Mouse (Mus musculus): ENCODE measurements around the gene Kif24.
A peak's percentile ranks its signal among the peaks of the same experiment; 100 is the strongest.
"Not testable (repeated sequence)": the region's sequence is repeated elsewhere in the genome, so short reads cannot be mapped to it uniquely, and the experiment has no call there.

The Kif24 gene

GRCm38 (mm10) chr4:41492951-41493350, 28.3 kb upstream of the Kif24 start:
- no peak for DNase-seq

DNA sequence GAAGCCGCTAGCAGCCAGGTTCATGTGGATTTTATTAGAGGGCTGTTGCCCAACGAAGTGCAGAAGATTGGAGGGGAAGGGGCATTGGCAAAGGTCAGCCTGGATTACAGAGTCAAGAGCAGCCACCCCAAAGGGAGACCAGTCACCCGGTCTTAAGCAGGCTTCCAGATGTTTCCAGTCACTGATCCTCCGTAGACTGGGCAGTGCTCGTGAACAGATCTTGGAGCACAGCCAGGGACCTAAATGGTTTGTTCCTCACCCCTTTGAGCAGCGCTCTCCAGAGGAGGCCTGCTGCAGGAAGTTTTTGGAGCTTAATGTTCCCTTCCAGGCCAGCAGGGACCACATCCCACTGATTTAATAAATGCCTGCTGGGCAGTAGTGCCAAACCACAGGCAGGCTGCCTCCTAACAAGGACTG, 16.9 kb upstream of the Kif24 start:
- no peak for DNase-seq

DNA sequence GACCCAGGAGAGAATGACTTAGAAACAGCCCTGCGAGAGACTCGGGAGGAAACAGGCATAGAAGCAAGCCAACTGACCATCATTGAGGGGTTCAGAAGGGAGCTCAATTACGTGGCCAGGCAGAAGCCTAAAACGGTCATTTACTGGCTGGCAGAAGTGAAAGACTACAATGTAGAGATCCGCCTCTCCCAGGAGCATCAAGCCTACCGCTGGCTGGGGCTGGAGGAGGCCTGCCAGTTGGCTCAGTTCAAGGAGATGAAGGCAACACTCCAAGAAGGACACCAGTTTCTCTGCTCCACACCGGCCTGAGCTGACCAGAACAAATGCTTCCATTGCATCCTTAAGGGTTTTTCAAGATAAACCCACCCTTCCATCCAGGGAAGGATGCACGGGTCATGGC, 15.6 kb upstream of the Kif24 start:
- DNase-seq, result no peak

DNA sequence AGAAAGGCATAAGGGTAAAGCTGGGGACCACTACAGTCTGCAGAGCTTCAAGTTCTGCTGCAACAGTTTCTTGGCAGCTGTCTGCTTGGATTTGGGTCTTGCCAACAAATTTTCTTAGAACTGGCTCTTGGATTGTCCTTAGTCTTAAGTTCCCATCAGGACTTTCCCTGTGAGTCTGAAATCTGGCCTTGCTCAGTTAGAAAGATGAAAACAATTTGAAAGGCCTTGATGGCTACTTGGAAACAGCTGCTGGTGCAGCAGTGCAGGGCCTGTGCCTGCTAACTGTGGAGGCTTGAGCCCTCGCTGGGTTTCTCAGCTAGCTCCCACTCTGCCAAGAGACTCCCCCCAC, 14.7 kb upstream of the Kif24 start:
- DNase-seq, result no peak

DNA sequence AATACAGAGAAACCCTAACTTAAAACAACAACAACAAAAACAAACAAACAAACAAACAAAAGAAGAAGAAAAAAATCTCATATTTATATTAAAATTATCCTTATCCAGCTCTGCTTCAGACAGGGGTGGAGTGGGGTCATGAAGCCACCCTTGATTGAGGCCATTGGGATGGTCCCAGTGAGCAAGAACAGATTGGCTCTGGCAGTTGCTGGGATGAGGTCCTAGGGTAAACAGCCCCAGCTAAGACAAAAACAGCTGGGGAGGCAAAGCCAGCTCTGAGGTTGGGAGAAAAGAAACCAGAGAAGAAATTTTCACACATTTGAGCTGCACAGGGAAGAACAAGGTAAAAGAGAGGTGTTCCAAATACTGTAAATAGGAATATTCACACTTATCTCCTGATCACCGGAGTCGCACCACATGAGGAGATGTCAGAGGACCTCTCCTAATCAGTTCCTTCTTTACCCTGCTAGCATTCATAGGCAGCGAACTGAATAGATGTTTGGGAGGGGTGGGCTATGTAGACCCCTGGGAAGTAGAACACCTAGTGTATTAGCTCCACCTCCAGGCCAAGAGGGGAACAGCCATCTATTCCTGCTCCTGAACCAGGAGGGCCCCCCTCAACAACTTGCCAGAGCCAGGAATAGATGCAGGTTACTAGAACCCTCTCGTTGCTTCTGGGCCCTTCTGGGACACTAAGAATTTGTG, 14.2 kb upstream of the Kif24 start:
- no peak for DNase-seq

GRCm38 (mm10) chr4:41477648-41478160, 13.0 kb upstream of the Kif24 start:
- no peak for DNase-seq

GRCm38 (mm10) chr4:41471384-41471689, 6.7 kb upstream of the Kif24 start:
- no peak for DNase-seq

DNA sequence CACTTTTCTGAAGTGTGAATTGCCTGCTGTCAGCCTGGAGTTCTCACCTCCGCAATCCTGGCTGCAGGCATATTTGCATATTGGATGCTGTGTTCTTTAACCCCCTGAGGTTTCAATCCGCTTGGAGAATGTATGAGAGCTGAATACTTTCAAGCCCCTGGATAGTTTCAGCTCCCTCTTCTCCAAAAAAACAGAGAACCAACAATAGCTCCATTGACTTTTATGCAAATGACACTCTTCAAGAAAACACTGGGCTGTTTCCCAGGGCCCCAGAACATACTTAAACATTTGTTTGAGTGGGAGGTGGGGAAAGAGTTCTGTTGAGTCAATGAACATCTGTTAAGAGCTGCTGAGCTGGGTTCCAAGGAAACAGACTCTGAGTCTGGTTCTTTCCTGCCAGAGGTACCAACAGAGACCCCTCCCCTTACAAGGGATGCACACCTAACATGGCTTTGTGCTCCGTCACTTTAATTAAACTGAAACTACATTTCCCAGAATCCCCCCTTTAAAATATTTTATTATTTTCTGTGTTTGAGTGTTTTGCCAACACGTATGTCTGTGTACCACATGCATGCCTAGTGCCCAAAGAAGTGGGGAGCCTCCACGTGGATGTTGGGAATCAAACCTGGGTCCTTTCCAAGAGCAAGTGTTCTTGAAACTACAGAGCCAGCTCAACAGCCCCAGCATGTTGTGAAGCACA, 6.1 kb upstream of the Kif24 start:
- no peak for DNase-seq

DNA sequence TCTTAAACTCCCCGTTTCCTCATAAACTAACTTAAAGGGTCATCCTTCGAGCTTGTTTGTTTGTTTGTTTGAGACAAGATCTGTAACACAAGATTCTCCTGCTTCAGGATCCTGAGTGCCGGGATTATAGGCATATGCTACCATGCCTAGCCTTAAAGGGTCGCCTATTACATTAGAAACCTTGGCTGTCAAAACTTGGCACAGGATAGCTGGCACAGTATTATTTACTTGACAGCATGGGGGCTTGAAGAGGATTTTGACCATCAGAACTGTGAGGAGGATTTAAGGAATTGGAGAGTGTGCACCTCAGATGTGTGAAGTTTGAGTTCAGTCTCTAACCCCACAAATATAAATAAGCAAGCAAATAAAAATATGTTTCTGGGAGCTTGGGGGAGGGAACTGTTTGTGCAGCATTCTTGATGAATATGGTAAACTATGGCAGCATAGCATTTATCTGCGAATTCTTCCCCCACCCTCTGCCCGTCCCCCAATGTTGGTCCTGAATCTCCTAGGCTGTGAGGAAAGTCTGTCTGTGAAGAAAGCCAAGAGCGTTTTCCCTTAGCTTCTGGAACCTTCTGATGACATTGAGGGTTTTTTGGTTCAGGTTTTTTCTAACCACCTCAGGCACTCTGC, 5.5 kb upstream of the Kif24 start:
- no peak for DNase-seq

DNA sequence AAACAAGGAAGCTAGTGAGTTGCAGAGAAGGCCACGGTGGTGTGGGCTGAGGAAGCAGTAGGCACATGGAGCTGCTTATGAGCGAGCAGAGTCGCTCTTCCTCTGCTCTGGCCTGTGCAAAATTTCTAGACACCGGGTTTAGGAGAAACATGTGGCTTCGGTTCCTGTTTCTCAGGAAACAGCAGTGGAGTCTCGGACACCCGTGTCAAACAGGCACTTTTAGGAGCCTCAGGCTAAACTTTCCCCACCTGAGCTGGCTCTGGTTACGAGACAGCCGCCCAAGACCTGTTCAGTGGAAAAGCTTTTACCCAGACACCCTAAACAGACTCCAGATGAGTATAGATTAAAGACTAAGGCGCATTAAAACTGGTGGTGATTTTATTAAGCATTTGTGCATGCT, 4.5 kb upstream of the Kif24 start:
- DNase-seq, result no peak

DNA sequence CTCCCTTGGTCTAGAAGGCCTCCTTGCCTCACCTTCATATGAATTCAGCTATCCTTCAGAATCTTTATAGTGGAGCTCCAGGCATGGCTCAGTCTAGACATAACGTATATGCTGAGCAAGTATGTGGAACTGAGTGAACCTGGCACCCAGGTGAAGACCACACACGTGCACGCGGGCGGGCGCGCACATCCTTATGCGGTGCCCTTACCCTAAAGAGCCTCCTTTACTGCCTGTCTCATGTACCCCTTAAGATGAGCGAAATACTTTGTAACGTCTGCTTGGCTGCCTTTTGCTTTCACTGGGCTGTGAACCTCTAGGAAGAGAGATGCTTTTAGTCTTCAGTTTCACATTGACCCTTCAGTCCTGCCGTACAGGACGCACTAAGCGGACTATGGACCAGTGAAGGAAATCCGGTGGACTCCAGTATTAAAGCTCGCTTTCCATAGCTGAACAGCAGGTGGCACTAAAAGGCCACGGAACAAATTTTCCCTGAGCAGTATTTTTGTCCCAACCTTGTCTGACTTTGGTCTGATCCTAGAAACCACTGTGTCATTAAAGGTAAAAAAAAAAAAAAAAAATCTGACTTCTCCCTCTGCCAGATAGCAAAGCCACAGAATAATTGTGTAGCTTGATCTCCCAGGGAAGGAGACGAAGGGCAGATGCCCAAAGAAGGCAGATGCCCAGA, 3.9 kb upstream of the Kif24 start:
- peak; percentile 80 for DNase-seq

DNA sequence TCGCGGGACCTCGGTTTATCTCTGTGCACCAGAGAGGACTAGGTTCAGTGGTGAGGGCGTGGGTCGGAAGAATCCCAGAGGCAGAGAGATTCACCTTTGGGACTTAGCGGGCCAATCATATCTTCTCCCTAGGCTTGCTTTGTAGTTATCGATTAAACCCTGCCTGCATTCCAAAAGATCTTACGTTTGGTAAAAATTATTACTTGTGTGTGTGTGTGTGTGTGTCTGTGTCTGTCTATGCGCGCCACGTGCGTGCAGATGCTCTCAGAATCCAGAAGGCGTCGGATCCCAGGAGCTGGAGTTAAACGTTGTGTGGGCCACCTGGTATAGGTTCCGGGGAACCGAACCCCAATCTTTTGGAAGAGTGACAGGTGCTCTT, 589 bp upstream of the Kif24 start:
- no peak for DNase-seq

DNA sequence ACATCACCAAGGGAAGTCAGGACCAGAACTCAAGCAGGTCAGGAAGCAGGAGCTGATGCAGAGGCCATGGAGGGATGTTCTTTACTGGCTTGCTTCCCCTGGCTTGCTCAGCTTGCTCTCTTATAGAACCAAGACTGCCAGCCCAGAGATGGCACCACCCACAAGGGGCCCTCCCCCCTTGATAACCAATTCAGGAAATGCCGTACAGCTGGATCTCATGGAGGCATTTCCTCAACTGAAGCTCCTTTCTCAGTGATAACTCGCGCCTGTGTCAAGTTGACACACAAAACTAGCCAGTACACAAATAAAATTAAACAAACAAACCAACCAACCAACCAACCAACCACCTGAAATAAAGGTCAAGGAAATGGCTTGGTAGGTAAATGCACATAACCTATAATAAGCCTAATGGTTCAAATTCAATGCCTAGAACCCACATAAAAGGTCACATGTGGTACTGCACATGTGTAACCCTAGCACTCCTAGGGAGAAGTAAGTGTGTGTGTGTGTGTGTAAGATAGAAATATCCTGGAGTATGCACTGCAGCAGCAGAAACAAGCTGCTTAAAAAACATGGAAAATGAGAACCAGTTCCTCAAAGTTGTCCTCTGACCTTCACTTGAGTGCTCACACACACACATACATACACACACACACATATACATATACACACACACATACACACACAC, 1.5 kb downstream of the Kif24 start:
- DNase-seq, result not testable (repeated sequence)

- DNase-seq, result no peak
Measured at GRCm38 (mm10) chr4:41460690-41461089, 4.0 kb downstream of the Kif24 start.

DNA sequence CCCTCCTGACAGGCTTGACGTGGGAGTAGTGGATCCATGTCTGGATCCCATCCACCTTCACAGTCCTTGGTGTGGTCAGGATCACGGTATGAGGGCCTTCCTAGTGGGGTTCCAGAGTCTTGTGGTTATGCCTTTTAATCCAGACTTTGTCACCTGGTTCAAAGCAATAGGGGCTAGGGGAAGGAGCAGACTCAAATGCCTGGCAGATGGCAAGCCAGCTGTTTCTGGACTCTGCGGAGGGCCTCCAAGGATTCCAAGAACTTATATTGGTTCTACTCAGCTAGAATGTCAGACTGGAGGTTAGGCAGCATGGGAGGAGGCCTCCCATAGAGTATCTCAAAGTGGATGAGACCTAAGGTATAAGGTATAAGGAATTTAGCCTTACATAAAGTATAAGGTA, 17.1 kb downstream of the Kif24 start:
- no peak for DNase-seq

- DNase-seq, result no peak
Measured at GRCm38 (mm10) chr4:41442790-41443302, 21.8 kb downstream of the Kif24 start.

- no peak for DNase-seq
Measured at GRCm38 (mm10) chr4:41438931-41439330, 25.8 kb downstream of the Kif24 start.

DNA sequence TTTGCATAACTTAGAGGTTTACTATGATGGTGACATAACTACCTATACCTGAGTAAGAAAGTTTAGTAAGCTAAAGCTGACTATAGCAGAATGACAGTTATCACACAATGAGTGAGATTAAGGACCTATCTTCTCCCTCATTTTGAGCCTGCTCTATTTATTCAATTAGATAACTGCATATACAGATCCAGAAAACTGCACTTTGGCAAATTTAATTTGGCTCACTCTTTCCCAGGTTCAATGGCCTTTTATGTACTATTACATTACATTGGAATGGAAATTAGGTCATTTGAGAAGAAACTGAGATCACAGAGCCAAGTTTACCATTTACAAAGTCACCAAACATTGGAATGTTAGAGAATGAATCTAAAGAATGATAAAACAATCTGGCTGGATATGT, 47.7 kb downstream of the Kif24 start:
- DNase-seq, result no peak

DNA sequence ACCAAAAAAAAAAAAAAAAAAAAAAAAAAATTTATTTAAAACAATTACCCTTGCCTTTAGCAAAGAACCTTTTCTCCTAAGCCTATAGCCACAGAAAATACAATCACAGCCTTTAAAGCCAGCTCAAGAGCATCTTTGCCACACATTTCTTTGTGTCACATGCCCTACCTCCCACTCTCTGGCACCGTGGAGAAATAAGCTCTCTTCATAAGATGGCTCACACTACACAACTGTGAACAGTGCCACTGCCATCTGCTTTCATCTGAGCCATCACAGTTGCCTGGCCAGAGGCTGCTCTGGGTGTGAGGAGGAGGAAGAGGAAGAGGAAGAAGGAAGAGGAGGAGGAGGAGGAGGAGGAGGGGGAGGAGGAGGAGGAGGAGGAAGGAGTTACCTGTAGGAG, 55.3 kb downstream of the Kif24 start:
- no peak for DNase-seq

DNA sequence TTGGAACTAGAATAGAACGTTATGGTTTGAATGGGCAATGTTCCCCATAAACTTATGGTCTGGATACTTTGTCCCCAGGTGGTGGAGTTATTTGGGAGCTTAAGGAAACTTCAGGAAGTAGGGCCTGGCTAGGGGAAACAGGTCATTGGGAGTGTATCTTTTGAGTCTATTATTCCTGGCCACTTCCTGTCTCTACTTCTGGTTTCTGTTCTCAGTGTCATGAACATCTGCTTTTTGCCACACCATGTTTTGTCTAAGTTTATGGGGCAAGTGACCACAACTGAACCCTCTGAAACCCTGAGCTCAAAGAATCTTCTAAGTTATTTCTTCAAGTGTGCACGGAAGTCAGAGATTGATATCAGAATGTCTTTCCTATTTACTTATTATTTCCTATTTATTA, 57.3 kb downstream of the Kif24 start:
- DNase-seq, result no peak

DNA sequence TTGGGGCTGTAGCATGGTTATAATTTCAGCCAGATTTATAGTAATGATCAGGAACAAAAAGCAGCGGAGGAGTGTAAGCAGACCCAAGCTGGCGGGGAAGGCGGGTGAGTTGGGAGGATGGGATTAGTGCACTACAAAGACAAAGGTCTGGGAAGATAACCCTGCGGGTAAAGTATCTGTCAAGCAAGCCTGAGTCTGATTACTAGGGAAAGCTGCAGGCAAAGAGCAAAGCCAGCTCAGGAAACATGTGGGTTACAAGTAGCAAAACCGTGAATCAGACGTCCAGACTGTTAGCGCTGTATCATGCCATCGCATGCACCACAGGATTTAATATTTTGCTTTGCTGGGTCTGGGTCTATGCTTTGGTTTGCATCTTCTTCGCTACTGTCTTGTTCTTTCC, 58.1 kb downstream of the Kif24 start:
- no peak for DNase-seq

DNA sequence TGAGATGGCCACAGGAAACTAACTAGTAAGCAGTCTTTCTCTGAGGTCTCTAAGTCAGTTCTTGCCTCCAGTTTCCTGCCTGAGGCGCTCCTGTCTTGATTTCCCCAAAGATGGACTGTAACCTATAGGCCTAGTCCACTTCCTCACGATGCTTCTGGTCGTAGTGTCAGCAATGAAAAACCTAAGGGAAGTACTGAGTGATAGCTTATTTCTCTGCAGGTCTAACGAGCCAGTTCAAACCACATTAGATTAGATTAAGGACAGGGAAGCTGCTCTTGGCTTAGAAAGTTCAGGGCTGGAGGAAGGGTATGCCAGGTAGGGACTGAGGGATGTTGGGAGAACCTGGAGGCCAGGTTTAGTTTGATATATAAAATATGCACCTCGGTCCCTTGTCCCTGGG, 63.1 kb downstream of the Kif24 start:
- DNase-seq, result no peak

GRCm38 (mm10) chr4:41401167-41401566, 63.5 kb downstream of the Kif24 start:
- DNase-seq, result no peak
